Mouse (Mus musculus) brain, embryonic 14.5 days (tissue): ENCODE measurements at regions not wholly inside any gene's neighbourhood (a gene's known extent, or its start where the extent isn't known, plus 50 kb on each side); places are given as distances from the start of the nearest gene placed in this dataset.

Experiments
- CTCF ChIP-seq: fragments of 200-500 bp; IDR thresholded peaks from 2 replicates; pipeline ENCODE4 v1.5.1; 2012; ENCODE audit warnings: inconsistent platforms, mild to moderate bottlenecking, moderate library complexity, borderline replicate concordance; ENCODE audit not compliant: insufficient read depth, insufficient read length; ENCODE audit errors: extremely low read depth
- POLR2A ChIP-seq: fragments of 200-500 bp; IDR thresholded peaks from 2 replicates; pipeline ENCODE4 v1.6.1; 2012; ENCODE audit warnings: mild to moderate bottlenecking, inconsistent platforms, borderline replicate concordance; ENCODE audit not compliant: poor library complexity, insufficient read depth, insufficient read length, severe bottlenecking; ENCODE audit errors: extremely low read depth

DNA sequence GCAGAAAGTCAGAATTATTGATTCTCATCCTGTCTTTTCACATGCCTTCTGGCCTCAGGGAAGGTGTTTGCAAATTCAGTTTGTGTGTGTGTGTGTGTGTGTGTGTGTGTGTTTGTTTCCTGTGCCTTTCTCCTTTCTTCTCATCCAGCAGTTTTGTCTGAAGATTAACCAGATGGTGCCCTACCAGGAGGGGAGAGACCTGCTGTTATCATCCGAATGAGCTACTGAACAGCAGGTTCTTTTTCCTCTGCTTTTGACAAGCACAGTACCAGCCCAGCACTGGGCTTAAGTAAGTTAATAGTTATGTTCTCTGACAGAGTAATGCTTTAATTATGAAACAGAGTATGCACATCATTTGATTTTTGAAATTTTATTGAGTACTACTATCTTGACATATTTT, 176.8 kb upstream of the Tle1 start:
- TF ChIP-seq CTCF (no peak), POLR2A (no peak)
